Mouse (Mus musculus) stomach, postnatal 0 days (tissue): Measurements from ENCODE around the gene Ccdc18. TPM values are rescaled to one million over a fixed set of nuclear protein-coding genes. Genes with fewer than 3 reads are reported as not detected.
"Not testable (repeated sequence)": the region's sequence is repeated elsewhere in the genome, so short reads cannot be mapped to it uniquely, and the experiment has no call there.

Experiments used
- ATAC-seq: fragments of 200-750 bp; cut with Nextera tagmentation; 2 replicates; pipeline ENCODE4 v1.8.0; 2017; ENCODE audit not compliant: low FRiP score, low TSS enrichment
- DNase-seq: peaks from one replicate; pipeline ENCODE4 v3.0.0-alpha.2; 2016; ENCODE audit warnings: low spot score
- H3K27ac ChIP-seq: fragments of 300-500 bp; sonication (generic); replicated peaks from 2 replicates; pipeline ENCODE4 v1.5.1; 2014; ENCODE audit warnings: mild to moderate bottlenecking, control low read depth
- H3K27me3 ChIP-seq: fragments of 300-500 bp; sonication (generic); 2 replicates; pipeline ENCODE4 v1.6.1; 2014; ENCODE audit warnings: low read length; ENCODE audit not compliant: control insufficient read depth, insufficient read depth
- H3K36me3 ChIP-seq: fragments of 300-500 bp; sonication (generic); 2 replicates; pipeline ENCODE4 v1.6.1; 2014; ENCODE audit warnings: low read length, mixed read lengths; ENCODE audit not compliant: control insufficient read depth, insufficient read depth
- H3K4me1 ChIP-seq: fragments of 300-500 bp; sonication (generic); replicated peaks from 2 replicates; pipeline ENCODE4 v1.6.1; 2014; ENCODE audit warnings: antibody characterized with exemption; ENCODE audit not compliant: control insufficient read depth, insufficient read depth
- H3K4me2 ChIP-seq: fragments of 300-500 bp; sonication (generic); replicated peaks from 2 replicates; pipeline ENCODE4 v1.6.1; 2014; ENCODE audit warnings: low read depth, mild to moderate bottlenecking, control low read depth, moderate library complexity
- H3K4me3 ChIP-seq: fragments of 300-500 bp; sonication (generic); 2 replicates; pipeline ENCODE4 v1.5.1; 2014; ENCODE audit warnings: low read depth, low read length, control low read depth
- H3K9ac ChIP-seq: fragments of 300-500 bp; sonication (generic); 2 replicates; pipeline ENCODE4 v1.6.1; 2014; ENCODE audit warnings: mild to moderate bottlenecking, low read length, control low read depth, mixed read lengths
- H3K9me3 ChIP-seq: fragments of 300-500 bp; sonication (generic); 2 replicates; pipeline ENCODE4 v1.6.1; 2016; ENCODE audit warnings: low read length; ENCODE audit not compliant: control insufficient read depth
- CTCF ChIP-seq: IDR thresholded peaks from 2 replicates; pipeline ENCODE4 v1.5.1; 2016; ENCODE audit warnings: antibody characterized with exemption, low read depth, mild to moderate bottlenecking, moderate library complexity
- EP300 ChIP-seq: optimal IDR thresholded peaks from 2 replicates; pipeline ENCODE3; 2016; ENCODE audit warnings: antibody characterized with exemption
- WGBS: fragments of 180-500 bp; shearing (Covaris S2); extraction: QIAGEN DNeasy Blood & Tissue Kit; methylation state at CpG from one replicate; pipeline ENCODE4 v1.1.7; 2014; 5-methylcytosine and 5-hydroxymethylcytosine counted together
- polyA plus RNA-seq: library from polyadenylated mRNA; unstranded; fragments of >200 nt; fragmentation: Nextera tagmentation; extraction: Ambion mirVana; gene quantifications from 2 replicates; pipeline ENCODE4 v1.2.1, GENCODE M21; 2015

Gene Ccdc18
- polyA plus RNA-seq, 1 experiment from 2014 or later: 2.7 TPM

- TF ChIP-seq EP300 (no peak), CTCF (no peak)
- Histone ChIP-seq H3K4me3 (no peak overlapping the region), H3K9ac (no peak overlapping the region), H3K27ac (no peak overlapping the region), H3K4me2 (no peak overlapping the region), H3K9me3 (no peaks in the 10 kb centered on the region), H3K27me3 (no peaks in the 10 kb centered on the region), H3K36me3 (no peaks in the 10 kb centered on the region), H3K4me1 (no peaks in the 10 kb centered on the region)
- DNase-seq (no peak), ATAC-seq (no peak)
These were observed 134.3 kb downstream of the Ccdc18 start for GRCm38 (mm10) chr5:108266990-108267389.

DNA sequence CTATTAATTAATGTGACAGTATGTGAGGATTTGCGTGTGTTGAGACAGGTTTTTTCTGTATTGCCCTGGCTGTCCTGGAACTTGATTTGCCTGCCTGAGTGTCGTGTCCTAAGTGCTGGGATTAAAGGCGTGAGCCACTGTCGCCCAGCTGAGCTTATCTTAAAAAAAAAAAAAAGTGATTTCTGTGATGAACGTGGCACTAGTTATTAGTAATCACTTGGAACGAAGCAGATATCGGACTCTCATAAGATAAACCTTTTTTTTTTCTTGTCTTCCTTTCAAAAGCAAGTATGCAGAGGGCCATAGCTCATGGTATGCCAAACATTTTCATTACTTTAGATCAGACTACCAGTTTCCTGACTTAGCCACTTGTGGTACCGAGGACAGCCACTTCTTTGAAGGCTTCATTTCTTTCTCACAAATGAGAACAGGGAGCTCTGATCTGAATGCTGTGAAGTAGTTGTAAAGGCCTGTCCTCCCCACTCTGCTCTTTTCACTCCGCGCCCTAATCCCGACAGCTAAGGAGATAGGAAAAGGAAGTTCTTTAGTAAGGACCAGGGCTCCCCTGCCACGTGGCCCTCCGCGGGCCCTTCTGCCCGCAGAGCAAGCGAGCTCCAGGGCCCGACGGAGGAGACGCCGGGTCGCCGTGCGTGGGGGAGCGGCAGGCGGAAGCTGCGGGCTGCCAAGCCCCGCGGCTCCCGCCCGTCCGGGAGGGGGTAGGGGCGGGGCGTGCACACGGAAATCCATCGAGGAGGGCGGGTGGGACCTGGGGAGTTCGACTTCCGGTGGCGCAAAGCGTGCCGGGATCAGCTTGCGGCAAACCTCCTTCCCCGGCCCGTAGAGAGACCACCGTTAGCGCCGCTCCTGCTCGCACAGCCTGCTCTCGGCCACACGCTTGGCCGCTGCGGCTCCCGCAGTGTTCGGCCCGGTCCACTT lies 135.7 kb downstream of the Ccdc18 start, which contains the start of gene Dr1:
TSS of gene Dr1 (plus strand) at position 771 of the 936 bp plus-strand sequence.
- ATAC-seq (peak; percentile 98), DNase-seq (peak; percentile 93)
- Histone ChIP-seq H3K4me3 (peak within 1 kb of the TSS; percentile 97), H3K36me3 (no peaks in the 10 kb centered on the region), H3K4me1 (no peaks in the 10 kb centered on the region), H3K4me2 (peak within 1 kb of the TSS; percentile 71), H3K27ac (peak within 1 kb of the TSS; percentile 96), H3K9ac (peak within 1 kb of the TSS; percentile 96), H3K27me3 (no peaks in the 10 kb centered on the region), H3K9me3 (no peaks in the 10 kb centered on the region)
- 2% methylated on average over 41 of the region's 55 CpGs for WGBS
- TF ChIP-seq EP300 (peak; percentile 42), CTCF (no peak)

DNA sequence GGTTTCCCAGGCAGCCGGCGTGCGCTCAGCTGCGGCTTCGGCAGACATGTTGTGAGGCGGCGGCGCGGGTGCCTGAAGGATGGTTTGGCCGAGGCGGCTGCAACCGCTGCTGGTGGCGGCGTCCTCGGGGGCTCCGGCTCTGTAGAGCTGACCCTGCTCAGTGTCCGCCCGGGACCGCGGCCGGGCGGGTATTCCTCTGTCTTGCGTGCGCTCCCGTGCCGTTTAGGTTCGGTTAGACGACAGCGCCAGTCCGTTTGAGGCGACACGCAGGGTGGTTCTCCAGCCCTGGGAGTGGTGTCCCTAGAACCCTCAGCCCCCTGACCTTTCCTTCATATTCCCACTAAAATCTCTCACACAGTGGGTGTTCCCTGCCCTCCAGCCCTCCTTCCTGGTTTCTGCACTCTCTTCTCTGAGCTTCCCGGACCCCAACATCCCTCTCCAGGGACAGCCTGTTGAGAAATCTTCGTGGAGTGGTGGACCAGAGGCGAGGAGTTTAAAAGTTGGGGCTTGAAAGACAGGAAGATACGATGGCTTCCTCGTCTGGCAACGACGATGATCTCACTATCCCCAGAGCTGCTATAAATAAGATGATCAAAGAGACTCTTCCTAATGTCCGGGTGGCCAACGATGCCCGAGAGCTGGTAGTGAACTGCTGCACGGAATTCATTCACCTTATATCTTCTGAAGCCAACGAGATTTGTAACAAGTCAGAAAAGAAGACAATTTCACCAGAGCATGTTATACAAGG lies 136.6 kb downstream of the Ccdc18 start:
- no peaks in the 10 kb centered on the region for H3K9me3 ChIP-seq
- H3K4me1 ChIP-seq: no peaks in the 10 kb centered on the region
- peak overlapping the region; percentile 96 for H3K9ac ChIP-seq
- H3K27me3 ChIP-seq: no peaks in the 10 kb centered on the region
- no peak for ATAC-seq
- peak overlapping the region; percentile 97 for H3K4me3 ChIP-seq
- no peaks in the 10 kb centered on the region for H3K36me3 ChIP-seq
- TF ChIP-seq EP300 (no peak), CTCF (no peak)
- peak overlapping the region; percentile 96 for H3K27ac ChIP-seq
- DNase-seq: no peak
- peak overlapping the region; percentile 71 for H3K4me2 ChIP-seq
- WGBS: under 1% methylated on average over 44 of the region's 44 CpGs

DNA sequence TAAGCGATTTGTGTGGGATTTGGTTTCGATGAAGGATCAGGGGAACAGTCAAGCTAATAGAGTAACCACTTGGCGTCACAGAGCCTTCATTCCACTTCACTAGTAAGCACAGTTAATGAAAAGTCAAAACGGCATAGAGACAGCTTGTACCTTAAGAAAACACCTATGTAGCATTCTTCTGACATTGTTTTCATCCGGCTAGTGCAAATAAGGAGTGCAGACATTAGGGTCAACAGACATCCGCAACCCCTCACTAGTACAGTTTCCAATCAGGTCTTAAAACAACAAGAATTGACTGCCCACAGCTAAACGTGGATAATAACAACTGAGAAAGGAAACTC lies 137.1 kb downstream of the Ccdc18 start:
- DNase-seq: no peak
- no peak for ATAC-seq
- 4% methylated on average over 7 of the region's 7 CpGs for WGBS
- Histone ChIP-seq H3K9me3 (no peaks in the 10 kb centered on the region), H3K4me1 (no peaks in the 10 kb centered on the region), H3K4me2 (peak overlapping the region; percentile 71), H3K9ac (peak overlapping the region; percentile 96), H3K36me3 (no peaks in the 10 kb centered on the region), H3K27ac (no peak overlapping the region), H3K27me3 (no peaks in the 10 kb centered on the region), H3K4me3 (peak overlapping the region; percentile 97)
- TF ChIP-seq EP300: no peak
- no peak for TF ChIP-seq CTCF

- Histone ChIP-seq H3K4me3 (peak overlapping the region; percentile 97), H3K4me2 (peak overlapping the region; percentile 71), H3K9me3 (no peaks in the 10 kb centered on the region), H3K4me1 (no peaks in the 10 kb centered on the region), H3K9ac (peak overlapping the region; percentile 96; the same call in 1 of the 2 replicates), H3K27me3 (no peaks in the 10 kb centered on the region), H3K27ac (no peak overlapping the region), H3K36me3 (no peaks in the 10 kb centered on the region)
- WGBS: 16% methylated on average over 9 of the region's 9 CpGs
- DNase-seq (no peak), ATAC-seq (no peak)
- no peak for TF ChIP-seq CTCF
- no peak for TF ChIP-seq EP300
These were observed 137.7 kb downstream of the Ccdc18 start for GRCm38 (mm10) chr5:108270415-108270814.

- H3K27me3 ChIP-seq, H3K36me3 ChIP-seq, H3K9me3 ChIP-seq, DNase-seq, H3K27ac ChIP-seq, ATAC-seq, H3K4me1 ChIP-seq, H3K4me3 ChIP-seq, H3K9ac ChIP-seq: not testable (repeated sequence)
- 91% methylated on average over 6 of the region's 6 CpGs for WGBS
- peak overlapping the region; percentile 28; the same call in 1 of the 2 replicates for H3K4me2 ChIP-seq
These were observed 138.7 kb downstream of the Ccdc18 start for GRCm38 (mm10) chr5:108271345-108271744.

Other genes starting within 250 kb of the Ccdc18 start
- 35.7 and 36.1 TPM in 2 replicates for gene Rpl5, start 232.4 kb upstream of the Ccdc18 start, polyA plus RNA-seq
- 15.5 and 16.3 TPM in 2 replicates for gene Fam69a, start 145.8 kb upstream of the Ccdc18 start, polyA plus RNA-seq
- gene Mtf2, start 67.2 kb upstream of the Ccdc18 start, polyA plus RNA-seq: 27.8 and 30.7 TPM in 2 replicates
- 51.6 and 58.5 TPM in 2 replicates for gene Tmed5, start 255 bp upstream of the Ccdc18 start, polyA plus RNA-seq
- 27.6 and 27.9 TPM in 2 replicates for gene Dr1, start 136.0 kb downstream of the Ccdc18 start, polyA plus RNA-seq
- gene Pigg, start 179.7 kb downstream of the Ccdc18 start, polyA plus RNA-seq: 3.7 and 4.2 TPM in 2 replicates
- gene Gm42517, start 235.0 kb downstream of the Ccdc18 start, polyA plus RNA-seq: 0.08 and 0.13 TPM in 2 replicates